Mouse (Mus musculus): ENCODE data around the gene Hoxa10. TPM values are rescaled to one million over a fixed set of nuclear protein-coding genes. Genes with fewer than 3 reads are reported as not detected.
A peak's percentile ranks its signal among the peaks of the same experiment; 100 is the strongest.

Gene Hoxa10
- polyA plus RNA-seq, 2 experiments: 0.04 TPM; not detected in 1

- TF ChIP-seq CTCF (IDR thresholded peaks at IDR 0.05; ENCODE audit: low read depth) (no peak), EP300 (IDR thresholded peaks at IDR 0.05; ENCODE audit: low read depth) (no peak)
- 32% methylated on average over 3 of the region's 3 CpGs for WGBS (ENCODE audit: insufficient replicate concordance)
- Histone ChIP-seq H3K27me3 (ENCODE audit: control insufficient read depth, insufficient read depth, low read length) (peaks cover 99% of the 10 kb centered on the region), H3K9me3 (ENCODE audit: control insufficient read depth, low read length) (no peaks in the 10 kb centered on the region), H3K4me2 (ENCODE audit: low read depth) (no peak overlapping the region), H3K4me3 (ENCODE audit: insufficient read depth in 1 of 2, low read depth in 2 of 2, low read length in 2 of 2) (no peak overlapping the region), H3K27ac (no peak overlapping the region), H3K36me3 (replicated peaks; ENCODE audit: control insufficient read depth, insufficient read depth, low read depth) (no peaks in the 10 kb centered on the region), H3K4me1 (replicated peaks; ENCODE audit: control insufficient read depth in 2 of 2, insufficient read depth in 2 of 2, low read length in 1 of 2) (no peaks in the 10 kb centered on the region), H3K9ac (replicated peaks) (no peak overlapping the region)
- ATAC-seq (ENCODE audit: insufficient read depth) (no peak), DNase-seq (ENCODE audit: low read depth in 3 of 3, low spot score in 3 of 3) (no peak)
These were observed 25.6 kb downstream of the Hoxa10 start for GRCm38 (mm10) chr6:52215070-52215469.

- no peaks in the 10 kb centered on the region for H3K36me3 ChIP-seq (replicated peaks; ENCODE audit: control insufficient read depth, insufficient read depth, low read depth)
- H3K4me2 ChIP-seq (ENCODE audit: low read depth): no peak overlapping the region
- 20% methylated on average over 5 of the region's 5 CpGs for WGBS (ENCODE audit: insufficient replicate concordance)
- TF ChIP-seq EP300 (IDR thresholded peaks at IDR 0.05; ENCODE audit: low read depth): no peak
- peaks cover 99% of the 10 kb centered on the region for H3K27me3 ChIP-seq (ENCODE audit: control insufficient read depth, insufficient read depth, low read length)
- no peaks in the 10 kb centered on the region for H3K9me3 ChIP-seq (ENCODE audit: control insufficient read depth, low read length)
- DNase-seq (ENCODE audit: low read depth in 3 of 3, low spot score in 3 of 3): no peak
- no peak for ATAC-seq (ENCODE audit: insufficient read depth)
- no peak overlapping the region for H3K9ac ChIP-seq (replicated peaks)
- no peak overlapping the region for H3K27ac ChIP-seq
- H3K4me1 ChIP-seq (replicated peaks; ENCODE audit: control insufficient read depth in 2 of 2, insufficient read depth in 2 of 2, low read length in 1 of 2): no peaks in the 10 kb centered on the region
- no peak overlapping the region for H3K4me3 ChIP-seq (ENCODE audit: insufficient read depth in 1 of 2, low read depth in 2 of 2, low read length in 2 of 2)
These were observed 26.4 kb downstream of the Hoxa10 start for GRCm38 (mm10) chr6:52214271-52214670.

GRCm38 (mm10) chr6:52213119-52213986 is 27.3 kb downstream of the Hoxa10 start, which contains the start of the genes Hoxa3 and Gm28308:
Gene Hoxa3 (minus strand): TSS chr6:52213336.
Gene Gm28308 (minus strand): TSS chr6:52213339.
- Histone ChIP-seq H3K27me3 (ENCODE audit: control insufficient read depth, insufficient read depth, low read length) (peaks cover 99% of the 10 kb centered on the region), H3K4me1 (replicated peaks; ENCODE audit: control insufficient read depth in 2 of 2, insufficient read depth in 2 of 2, low read length in 1 of 2) (no peaks in the 10 kb centered on the region), H3K4me2 (ENCODE audit: low read depth) (peak within 1 kb of the TSS; percentile 32), H3K9ac (replicated peaks) (no peak within 1 kb of the TSS), H3K4me3 (ENCODE audit: insufficient read depth in 1 of 2, low read depth in 2 of 2, low read length in 2 of 2) (peak within 1 kb of the TSS; percentile 11 to 18; a peak in 3 of 4 replicates), H3K27ac (no peak within 1 kb of the TSS), H3K36me3 (replicated peaks; ENCODE audit: control insufficient read depth, insufficient read depth, low read depth) (no peaks in the 10 kb centered on the region), H3K9me3 (ENCODE audit: control insufficient read depth, low read length) (no peaks in the 10 kb centered on the region)
- TF ChIP-seq CTCF (IDR thresholded peaks at IDR 0.05; ENCODE audit: low read depth): no peak
- no peak for TF ChIP-seq EP300 (IDR thresholded peaks at IDR 0.05; ENCODE audit: low read depth)
- 5% methylated on average over 38 of the region's 38 CpGs for WGBS (ENCODE audit: insufficient replicate concordance)
- ATAC-seq (ENCODE audit: insufficient read depth) (no peak), DNase-seq (ENCODE audit: low read depth in 3 of 3, low spot score in 3 of 3) (no peak)

DNA sequence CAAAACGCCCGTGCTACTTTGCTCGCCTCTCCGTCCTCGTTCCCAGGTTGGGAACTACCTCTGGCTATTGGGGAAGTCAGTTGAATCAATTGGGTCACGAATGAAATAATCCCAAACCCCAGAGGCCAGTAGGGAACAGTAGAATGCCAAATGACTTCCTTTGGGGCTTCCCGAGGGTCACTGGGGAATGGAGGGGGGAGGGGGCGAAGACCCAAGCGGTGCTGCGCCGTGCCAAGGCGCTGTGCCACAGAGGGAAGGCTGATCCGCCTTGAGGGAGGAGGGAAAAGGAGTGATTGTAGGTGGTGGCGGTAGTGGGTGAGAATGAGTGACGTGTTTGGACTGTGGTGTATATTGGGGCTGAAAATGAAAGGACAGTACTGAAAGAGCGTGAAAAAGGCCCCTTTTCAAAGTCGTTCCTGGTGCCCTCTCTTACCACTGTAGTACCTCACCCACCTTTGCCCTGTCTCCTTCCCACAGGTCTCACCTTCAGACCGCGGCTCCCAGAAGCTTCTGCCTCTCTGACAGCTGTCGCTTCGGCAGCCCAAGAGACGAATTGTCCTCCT is 28.0 kb downstream of the Hoxa10 start:
- H3K4me3 ChIP-seq (ENCODE audit: insufficient read depth in 1 of 2, low read depth in 2 of 2, low read length in 2 of 2): peak overlapping the region; percentile 11 to 18; a peak in 3 of 4 replicates
- no peak for DNase-seq (ENCODE audit: low read depth in 3 of 3, low spot score in 3 of 3)
- no peaks in the 10 kb centered on the region for H3K36me3 ChIP-seq (replicated peaks; ENCODE audit: control insufficient read depth, insufficient read depth, low read depth)
- no peak overlapping the region for H3K9ac ChIP-seq (replicated peaks)
- H3K4me2 ChIP-seq (ENCODE audit: low read depth): peak overlapping the region; percentile 32
- no peaks in the 10 kb centered on the region for H3K4me1 ChIP-seq (replicated peaks; ENCODE audit: control insufficient read depth in 2 of 2, insufficient read depth in 2 of 2, low read length in 1 of 2)
- no peak for TF ChIP-seq EP300 (IDR thresholded peaks at IDR 0.05; ENCODE audit: low read depth)
- no peak for TF ChIP-seq CTCF (IDR thresholded peaks at IDR 0.05; ENCODE audit: low read depth)
- WGBS (ENCODE audit: insufficient replicate concordance): under 1% methylated on average over 22 of the region's 22 CpGs
- no peaks in the 10 kb centered on the region for H3K9me3 ChIP-seq (ENCODE audit: control insufficient read depth, low read length)
- ATAC-seq (ENCODE audit: insufficient read depth): no peak
- no peak overlapping the region for H3K27ac ChIP-seq
- peaks cover 97% of the 10 kb centered on the region for H3K27me3 ChIP-seq (ENCODE audit: control insufficient read depth, insufficient read depth, low read length)

DNA sequence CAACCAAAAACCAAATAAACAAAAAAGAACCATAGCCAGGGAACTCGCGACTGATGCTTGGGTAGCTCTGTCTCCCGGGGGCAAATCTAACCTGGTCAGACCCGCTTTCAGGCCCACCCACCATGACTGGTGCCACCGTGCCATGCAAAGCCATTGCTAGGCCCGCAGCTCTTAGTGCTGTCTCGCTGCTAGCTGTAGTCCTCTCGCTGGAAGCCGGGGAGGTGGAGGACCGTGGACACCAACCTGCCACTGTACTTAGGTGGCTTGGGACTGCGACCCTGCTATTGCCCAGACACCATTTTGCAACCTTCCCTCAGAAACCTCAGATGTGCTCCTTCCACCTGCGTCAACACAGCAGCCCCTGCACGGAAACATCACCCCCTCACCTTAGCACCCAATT is 28.7 kb downstream of the Hoxa10 start:
- no peak for ATAC-seq (ENCODE audit: insufficient read depth)
- Histone ChIP-seq H3K27ac (no peak overlapping the region), H3K9ac (replicated peaks) (no peak overlapping the region), H3K27me3 (ENCODE audit: control insufficient read depth, insufficient read depth, low read length) (peaks cover 97% of the 10 kb centered on the region), H3K9me3 (ENCODE audit: control insufficient read depth, low read length) (no peaks in the 10 kb centered on the region), H3K4me1 (replicated peaks; ENCODE audit: control insufficient read depth in 2 of 2, insufficient read depth in 2 of 2, low read length in 1 of 2) (no peaks in the 10 kb centered on the region), H3K4me2 (ENCODE audit: low read depth) (no peak overlapping the region; the same call in 1 of the 2 replicates), H3K4me3 (ENCODE audit: insufficient read depth in 1 of 2, low read depth in 2 of 2, low read length in 2 of 2) (no peak overlapping the region), H3K36me3 (replicated peaks; ENCODE audit: control insufficient read depth, insufficient read depth, low read depth) (no peaks in the 10 kb centered on the region)
- TF ChIP-seq EP300 (IDR thresholded peaks at IDR 0.05; ENCODE audit: low read depth) (no peak), CTCF (IDR thresholded peaks at IDR 0.05; ENCODE audit: low read depth) (no peak)
- 2% methylated on average over 13 of the region's 13 CpGs for WGBS (ENCODE audit: insufficient replicate concordance)
- no peak for DNase-seq (ENCODE audit: low read depth in 3 of 3, low spot score in 3 of 3)
